Mouse (Mus musculus): ENCODE measurements around the gene Irf3. TPM values are rescaled to one million over a fixed set of nuclear protein-coding genes. Genes with fewer than 3 reads are reported as not detected.

The Irf3 gene
- polyA plus RNA-seq, 1 experiment from 2014 or later = 70.3 TPM

GRCm38 (mm10) chr7:44959874-44960511 is 37.5 kb upstream of the Irf3 start:
- no peak for DNase-seq (ENCODE audit: low spot score)
- H3K4me1 ChIP-seq = peaks cover 15% of the 10 kb centered on the region
- peaks cover 44% of the 10 kb centered on the region for H3K36me3 ChIP-seq (replicated peaks)
- no peak overlapping the region for H3K27ac ChIP-seq (replicated peaks)
- 91% methylated on average over 10 of the region's 10 CpGs for WGBS
- H3K9me3 ChIP-seq = no peaks in the 10 kb centered on the region
- H3K4me3 ChIP-seq = no peak overlapping the region
- H3K27me3 ChIP-seq (replicated peaks; ENCODE audit: low read depth, poor library complexity, severe bottlenecking) = no peaks in the 10 kb centered on the region

GRCm38 (mm10) chr7:44960512-44960910 is 36.9 kb upstream of the Irf3 start:
- 94% methylated on average over 13 of the region's 13 CpGs for WGBS
- H3K4me1 ChIP-seq = peaks cover 15% of the 10 kb centered on the region
- DNase-seq (ENCODE audit: low spot score) = no peak
- H3K27me3 ChIP-seq (replicated peaks; ENCODE audit: low read depth, poor library complexity, severe bottlenecking) = no peaks in the 10 kb centered on the region
- H3K36me3 ChIP-seq (replicated peaks) = peaks cover 49% of the 10 kb centered on the region
- H3K4me3 ChIP-seq = no peak overlapping the region
- H3K9me3 ChIP-seq = no peaks in the 10 kb centered on the region
- no peak overlapping the region for H3K27ac ChIP-seq (replicated peaks)

- no peak overlapping the region for H3K27ac ChIP-seq (replicated peaks)
Measured at GRCm38 (mm10) chr7:44962337-44962736, 35.1 kb upstream of the Irf3 start.

GRCm38 (mm10) chr7:44962831-44963230 is 34.6 kb upstream of the Irf3 start:
- no peaks in the 10 kb centered on the region for H3K4me1 ChIP-seq
- WGBS = 90% methylated on average over 5 of the region's 5 CpGs
- no peak for DNase-seq (ENCODE audit: low spot score)
- H3K9me3 ChIP-seq = no peaks in the 10 kb centered on the region
- H3K27me3 ChIP-seq (replicated peaks; ENCODE audit: low read depth, poor library complexity, severe bottlenecking) = no peaks in the 10 kb centered on the region
- peaks cover 65% of the 10 kb centered on the region for H3K36me3 ChIP-seq (replicated peaks)
- no peak overlapping the region for H3K27ac ChIP-seq (replicated peaks)
- no peak overlapping the region for H3K4me3 ChIP-seq

More at GRCm38 (mm10) chr7:44962337-44962736, 35.1 kb upstream of the Irf3 start:
- no peak for DNase-seq (ENCODE audit: low spot score)
- 0 out of 2 replicates have a peak, but pooled peaks cover 4% of the 10 kb centered on the region for H3K4me1 ChIP-seq
- WGBS = 81% methylated on average over 8 of the region's 8 CpGs
- no peak overlapping the region for H3K4me3 ChIP-seq
- no peaks in the 10 kb centered on the region for H3K27me3 ChIP-seq (replicated peaks; ENCODE audit: low read depth, poor library complexity, severe bottlenecking)
- H3K36me3 ChIP-seq (replicated peaks) = peaks cover 65% of the 10 kb centered on the region
- H3K9me3 ChIP-seq = no peaks in the 10 kb centered on the region

GRCm38 (mm10) chr7:44964990-44965389 is 32.5 kb upstream of the Irf3 start:
- Histone ChIP-seq H3K36me3 (replicated peaks) (peaks cover 65% of the 10 kb centered on the region), H3K4me1 (peaks cover 7% of the 10 kb centered on the region), H3K4me3 (no peak overlapping the region), H3K27ac (replicated peaks) (no peak overlapping the region), H3K9me3 (no peaks in the 10 kb centered on the region), H3K27me3 (replicated peaks; ENCODE audit: low read depth, poor library complexity, severe bottlenecking) (no peaks in the 10 kb centered on the region)
- WGBS = 91% methylated on average over 13 of the region's 13 CpGs
- DNase-seq (ENCODE audit: low spot score) = no peak

- 78% methylated on average over 7 of the region's 7 CpGs for WGBS
- no peak for DNase-seq (ENCODE audit: low spot score)
- Histone ChIP-seq H3K4me1 (peaks cover 13% of the 10 kb centered on the region), H3K4me3 (no peak overlapping the region), H3K27ac (replicated peaks) (no peak overlapping the region), H3K36me3 (replicated peaks) (peaks cover 58% of the 10 kb centered on the region), H3K27me3 (replicated peaks; ENCODE audit: low read depth, poor library complexity, severe bottlenecking) (no peaks in the 10 kb centered on the region), H3K9me3 (no peaks in the 10 kb centered on the region)
Measured at GRCm38 (mm10) chr7:44965975-44966374, 31.5 kb upstream of the Irf3 start.

- no peak for DNase-seq (ENCODE audit: low spot score)
- Histone ChIP-seq H3K9me3 (no peaks in the 10 kb centered on the region), H3K27me3 (replicated peaks; ENCODE audit: low read depth, poor library complexity, severe bottlenecking) (no peaks in the 10 kb centered on the region), H3K4me1 (peaks cover 20% of the 10 kb centered on the region), H3K4me3 (peak overlapping the region; percentile 14; the same call in 1 of the 2 replicates), H3K36me3 (replicated peaks) (peaks cover 51% of the 10 kb centered on the region), H3K27ac (replicated peaks) (no peak overlapping the region)
- 81% methylated on average over 15 of the region's 15 CpGs for WGBS
Measured at GRCm38 (mm10) chr7:44966638-44967037, 30.8 kb upstream of the Irf3 start.

GRCm38 (mm10) chr7:44970231-44970691 is 27.2 kb upstream of the Irf3 start:
- Histone ChIP-seq H3K27ac (replicated peaks) (peak overlapping the region; percentile 89), H3K27me3 (replicated peaks; ENCODE audit: low read depth, poor library complexity, severe bottlenecking) (no peaks in the 10 kb centered on the region), H3K9me3 (no peaks in the 10 kb centered on the region), H3K4me3 (peak overlapping the region; percentile 63), H3K36me3 (replicated peaks) (peaks cover 26% of the 10 kb centered on the region), H3K4me1 (peaks cover 45% of the 10 kb centered on the region)
- DNase-seq (ENCODE audit: low spot score) = peak; percentile 95
- WGBS = under 1% methylated on average over 36 of the region's 36 CpGs

- Histone ChIP-seq H3K27ac (replicated peaks) (peak overlapping the region; percentile 89), H3K4me1 (peaks cover 48% of the 10 kb centered on the region), H3K27me3 (replicated peaks; ENCODE audit: low read depth, poor library complexity, severe bottlenecking) (no peaks in the 10 kb centered on the region), H3K4me3 (peak overlapping the region; percentile 63), H3K36me3 (replicated peaks) (peaks cover 26% of the 10 kb centered on the region), H3K9me3 (no peaks in the 10 kb centered on the region)
- WGBS = 76% methylated on average over 7 of the region's 7 CpGs
- DNase-seq (ENCODE audit: low spot score) = no peak
Measured at GRCm38 (mm10) chr7:44971142-44971541, 26.3 kb upstream of the Irf3 start.

- H3K27me3 ChIP-seq (replicated peaks; ENCODE audit: low read depth, poor library complexity, severe bottlenecking) = no peaks in the 10 kb centered on the region
- 39% methylated on average over 14 of the region's 14 CpGs for WGBS
- H3K4me1 ChIP-seq = peaks cover 48% of the 10 kb centered on the region
- no peaks in the 10 kb centered on the region for H3K9me3 ChIP-seq
- peaks cover 36% of the 10 kb centered on the region for H3K36me3 ChIP-seq (replicated peaks)
- peak overlapping the region; percentile 85 for H3K27ac ChIP-seq (replicated peaks)
- H3K4me3 ChIP-seq = peak overlapping the region; percentile 65
- no peak for DNase-seq (ENCODE audit: low spot score)
Measured at GRCm38 (mm10) chr7:44973415-44974130, 23.9 kb upstream of the Irf3 start.

- WGBS = 1% methylated on average over 22 of the region's 22 CpGs
- H3K9me3 ChIP-seq = no peaks in the 10 kb centered on the region
Measured at GRCm38 (mm10) chr7:44974383-44975116, 22.9 kb upstream of the Irf3 start, which contains the start of gene Cpt1c. Gene Cpt1c (minus strand): TSS chr7:44974851.

GRCm38 (mm10) chr7:44975117-44975419 is 22.4 kb upstream of the Irf3 start:
- Histone ChIP-seq H3K9me3 (no peaks in the 10 kb centered on the region), H3K4me1 (peaks cover 40% of the 10 kb centered on the region), H3K4me3 (peak overlapping the region; percentile 65; the same call in 1 of the 2 replicates), H3K27me3 (replicated peaks; ENCODE audit: low read depth, poor library complexity, severe bottlenecking) (no peaks in the 10 kb centered on the region), H3K36me3 (replicated peaks) (peaks cover 51% of the 10 kb centered on the region), H3K27ac (replicated peaks) (no peak overlapping the region)
- 30% methylated on average over 6 of the region's 6 CpGs for WGBS
- DNase-seq (ENCODE audit: low spot score) = no peak

More at GRCm38 (mm10) chr7:44974383-44975116, 22.9 kb upstream of the Irf3 start, which contains the start of gene Cpt1c:
- Histone ChIP-seq H3K4me3 (peak within 1 kb of the TSS; percentile 65), H3K27me3 (replicated peaks; ENCODE audit: low read depth, poor library complexity, severe bottlenecking) (no peaks in the 10 kb centered on the region), H3K4me1 (peaks cover 45% of the 10 kb centered on the region), H3K27ac (replicated peaks) (peak within 1 kb of the TSS; percentile 85), H3K36me3 (replicated peaks) (peaks cover 46% of the 10 kb centered on the region)
- peak; percentile 87 for DNase-seq (ENCODE audit: low spot score)
